Mouse (Mus musculus): ENCODE measurements at regions not wholly inside any gene's neighbourhood (a gene's known extent, or its start where the extent isn't known, plus 50 kb on each side); places are given as distances from the start of the nearest gene placed in this dataset.

DNA sequence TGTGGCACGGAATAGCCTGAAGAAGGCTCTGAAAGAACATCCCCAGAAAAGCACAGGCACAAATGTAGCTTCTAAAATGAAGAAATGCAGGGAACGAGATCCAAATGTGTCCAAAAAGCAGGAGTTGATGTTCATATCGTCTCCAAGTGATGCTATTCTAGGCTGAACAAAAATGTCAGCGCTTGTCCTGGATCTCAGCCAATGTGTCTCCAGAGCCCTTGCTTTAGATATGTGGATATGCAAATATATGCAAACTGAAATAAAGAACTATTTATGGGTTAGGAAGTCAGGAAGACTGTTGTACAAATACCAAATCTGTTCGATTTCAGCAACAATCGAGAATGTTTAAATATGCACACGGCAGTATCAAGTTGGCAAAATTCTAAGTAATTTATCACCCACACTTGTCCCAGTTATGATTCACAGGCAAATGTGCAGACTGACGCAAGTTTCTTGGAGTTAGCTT is 320.4 kb downstream of the Synb start:
- DNase-seq, result no peak

DNA sequence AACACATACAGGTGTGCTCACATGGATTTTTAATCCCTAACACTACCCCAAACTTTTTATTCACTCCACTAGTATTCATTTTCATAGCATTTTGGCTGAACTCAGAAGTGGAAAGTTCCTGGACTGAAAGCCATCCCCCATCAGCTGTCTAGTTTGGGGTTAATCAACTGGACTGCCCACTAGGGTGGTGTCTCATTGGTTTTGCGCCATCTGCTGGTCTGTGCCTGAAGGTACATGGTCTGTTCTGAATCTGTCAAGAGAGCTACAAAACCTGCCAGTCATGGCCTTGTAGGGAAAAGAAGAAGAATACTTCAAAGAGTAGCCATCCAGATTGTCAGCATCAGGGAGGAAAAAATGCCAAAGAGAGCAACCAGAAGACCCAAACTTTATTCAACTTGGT is 327.3 kb downstream of the Synb start:
- DNase-seq, result peak; percentile 40 to 46

DNA sequence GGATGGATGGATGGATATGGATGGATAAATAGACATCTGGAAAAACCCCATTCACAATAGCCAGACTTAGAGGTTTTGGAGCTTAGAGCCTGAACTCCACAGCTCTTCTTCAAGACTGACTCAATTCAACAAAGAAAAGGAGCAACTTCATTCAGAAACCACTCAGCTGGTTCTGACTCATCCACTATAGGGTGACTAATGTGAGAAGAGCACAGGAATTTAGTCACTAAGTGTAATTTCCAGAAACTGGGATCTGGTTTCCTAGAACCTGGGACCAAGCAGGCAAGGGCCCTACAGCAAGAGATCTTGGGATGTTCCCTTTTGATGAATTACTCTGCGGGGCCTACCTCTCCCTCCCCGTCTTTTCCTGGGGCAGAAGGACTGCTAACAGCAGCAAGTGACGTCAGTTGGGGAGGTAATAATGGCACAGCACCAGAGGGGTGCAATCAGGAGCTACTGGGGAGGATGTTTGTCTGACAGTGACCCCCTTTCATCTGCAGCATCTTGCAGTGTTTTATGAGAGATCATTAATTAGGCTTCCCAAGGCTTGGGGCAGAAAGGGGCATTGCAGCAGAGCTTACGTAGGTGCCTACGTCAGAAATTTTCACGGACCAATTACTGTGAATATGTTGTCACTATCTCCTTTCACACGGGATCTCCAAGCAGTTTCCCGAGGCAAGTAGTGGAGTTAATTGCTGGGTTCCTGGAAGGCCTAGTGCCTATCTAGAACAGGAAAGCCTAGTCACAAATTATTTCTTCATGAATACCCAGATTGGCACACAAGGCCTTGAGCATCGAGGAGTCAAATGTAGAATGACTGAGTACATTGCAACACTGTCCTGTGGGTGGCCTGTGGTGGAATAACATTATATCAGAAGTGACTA is 339.3 kb downstream of the Synb start:
- no peak for DNase-seq

DNA sequence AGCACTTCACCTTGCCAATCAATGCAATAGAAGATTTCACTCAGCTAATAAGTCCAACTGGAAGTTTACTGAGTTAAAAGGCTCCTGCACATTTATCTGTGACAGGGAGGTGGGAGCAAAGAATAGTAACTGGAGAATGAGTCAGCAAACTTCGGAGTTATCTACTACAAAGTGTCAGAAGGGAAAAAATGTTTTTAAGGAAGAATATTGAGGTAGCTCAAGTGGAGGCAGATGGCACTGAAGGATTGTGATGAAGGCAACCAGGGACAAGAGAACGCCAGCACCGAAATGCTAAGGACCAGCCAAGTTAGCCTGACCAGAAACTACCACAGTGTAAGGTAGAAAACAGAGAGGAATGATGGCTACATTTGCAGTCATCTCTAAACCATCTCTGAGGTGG is 348.2 kb downstream of the Synb start:
- no peak for DNase-seq

DNA sequence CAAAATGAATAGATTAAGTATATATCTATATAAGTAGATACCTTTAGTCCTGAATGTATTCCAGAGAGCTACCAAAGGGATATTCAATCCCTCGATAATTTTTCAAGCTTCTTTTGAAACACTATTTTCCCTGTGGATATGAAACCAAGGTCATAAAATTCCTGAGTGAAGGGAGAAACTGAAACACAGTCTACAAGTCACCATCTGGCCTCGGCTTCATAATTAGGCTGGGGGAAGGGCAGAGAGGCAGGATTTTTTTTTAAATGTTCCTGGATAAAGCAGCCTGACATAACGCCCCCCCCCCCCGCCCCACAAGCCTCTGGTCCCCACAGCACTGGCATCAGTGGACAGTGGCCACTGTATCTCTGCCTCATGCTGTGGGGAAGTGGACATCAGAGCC is 348.7 kb downstream of the Synb start:
- DNase-seq, result no peak

DNA sequence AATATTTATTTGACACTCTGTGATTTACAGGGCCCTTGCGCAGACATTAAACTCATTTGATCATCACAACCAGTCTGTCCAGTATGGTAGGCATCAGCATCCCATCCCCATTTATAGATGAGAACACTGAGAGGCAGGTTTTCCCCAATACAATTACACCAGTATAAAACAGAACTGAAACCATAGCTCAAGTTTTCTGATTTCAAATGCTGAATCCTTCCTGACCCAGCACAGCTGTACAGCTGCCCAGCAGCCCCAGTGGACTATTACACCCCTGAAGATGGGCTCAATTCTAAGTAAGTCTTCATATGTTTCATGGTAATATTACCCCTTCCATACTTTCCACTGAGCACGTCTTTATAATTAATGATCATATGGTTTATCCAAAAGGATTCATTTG is 352.3 kb downstream of the Synb start:
- no peak for DNase-seq

DNA sequence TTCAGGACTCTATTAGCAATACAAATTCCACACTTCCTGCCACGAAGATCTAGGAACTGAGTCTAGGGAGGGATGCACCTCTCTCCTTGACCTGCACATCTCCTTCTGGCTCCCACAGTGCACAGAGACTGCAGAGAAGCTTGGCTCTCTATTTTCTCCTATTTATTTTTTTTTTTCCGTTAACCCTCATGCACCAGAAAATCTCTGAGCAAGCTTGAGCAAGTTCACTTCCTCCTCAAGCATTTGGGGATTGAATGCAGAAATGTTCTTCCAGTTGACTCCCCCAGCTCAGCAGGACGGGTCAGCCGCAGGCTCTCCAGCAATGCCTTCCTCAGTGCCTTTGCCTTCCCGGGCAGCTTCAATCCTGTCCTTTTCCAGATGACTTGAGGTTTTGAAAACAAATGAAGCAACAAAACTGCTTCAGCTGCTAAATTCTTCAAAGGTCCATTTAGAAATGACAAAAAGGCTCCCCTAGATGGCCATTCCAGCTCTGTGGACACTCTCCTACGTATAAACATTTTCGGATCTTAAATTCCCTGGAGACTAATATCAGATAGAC is 352.9 kb downstream of the Synb start:
- DNase-seq, result no peak

DNA sequence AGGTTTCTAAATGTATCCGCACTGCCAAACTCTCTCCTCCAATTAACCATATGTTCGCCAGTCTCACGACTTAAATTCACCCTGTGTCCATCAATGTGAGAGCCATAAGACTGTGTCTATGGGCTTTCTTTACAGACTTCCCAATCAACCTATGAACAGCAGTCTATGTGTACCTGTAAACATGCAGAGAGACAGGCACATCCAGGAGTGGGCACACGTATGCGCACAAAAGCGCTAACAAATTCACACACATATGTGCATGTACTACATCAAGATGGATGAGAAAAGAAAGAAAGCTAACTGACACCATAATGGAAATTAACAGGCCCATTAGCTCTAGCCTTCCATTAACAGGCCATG is 358.8 kb downstream of the Synb start:
- no peak for DNase-seq

DNA sequence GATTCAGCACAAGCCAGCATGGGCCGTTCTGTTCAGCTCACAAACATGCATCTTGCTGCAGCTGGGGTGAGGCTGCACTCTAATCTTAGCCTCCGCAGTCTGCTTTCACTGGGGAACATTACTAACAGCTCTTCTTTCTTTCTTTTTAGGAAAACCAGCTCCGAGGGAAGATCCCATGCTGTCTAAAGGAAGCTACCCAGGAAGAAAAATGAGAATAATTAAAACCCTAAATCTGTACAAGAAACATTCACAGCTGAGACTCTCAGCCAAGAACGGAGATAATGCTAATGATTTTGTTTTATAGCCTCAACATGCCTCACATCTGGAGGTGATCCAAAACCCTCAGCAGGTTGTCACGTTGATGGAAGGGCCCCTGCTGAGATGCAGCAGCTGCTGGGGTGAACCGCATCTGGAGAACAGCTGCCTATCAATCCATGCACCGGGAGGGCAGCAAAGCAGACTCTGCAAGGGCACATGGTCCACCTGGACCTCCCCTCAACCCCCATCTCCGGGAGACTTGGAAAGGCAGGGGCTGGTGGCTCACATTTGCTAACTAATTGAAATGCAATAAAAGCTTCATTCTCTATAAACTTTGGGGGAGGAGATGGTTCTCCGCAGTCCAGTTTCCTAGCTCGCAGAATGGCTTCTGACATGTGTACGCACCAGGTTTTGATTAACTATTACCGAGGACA is 359.3 kb downstream of the Synb start:
- DNase-seq, result no peak

DNA sequence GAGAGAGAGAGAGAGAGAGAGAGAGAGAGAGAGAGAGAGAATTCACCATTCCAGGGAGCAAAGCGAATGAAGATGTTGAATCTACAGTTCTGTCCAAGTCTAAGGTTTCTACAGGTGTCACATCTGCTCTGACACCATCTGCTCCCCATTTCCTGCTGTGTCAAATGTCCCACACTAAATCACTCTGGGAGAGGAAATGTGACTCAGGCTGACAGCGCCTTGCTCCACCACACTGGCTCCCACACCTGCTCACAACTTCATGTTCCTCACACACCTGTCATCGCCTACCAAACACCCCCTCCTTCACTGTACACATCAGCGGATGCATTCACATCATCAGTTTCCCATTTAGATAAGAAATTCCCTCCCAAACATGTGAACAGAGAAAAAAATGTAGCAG is 366.3 kb downstream of the Synb start:
- no peak for DNase-seq

DNA sequence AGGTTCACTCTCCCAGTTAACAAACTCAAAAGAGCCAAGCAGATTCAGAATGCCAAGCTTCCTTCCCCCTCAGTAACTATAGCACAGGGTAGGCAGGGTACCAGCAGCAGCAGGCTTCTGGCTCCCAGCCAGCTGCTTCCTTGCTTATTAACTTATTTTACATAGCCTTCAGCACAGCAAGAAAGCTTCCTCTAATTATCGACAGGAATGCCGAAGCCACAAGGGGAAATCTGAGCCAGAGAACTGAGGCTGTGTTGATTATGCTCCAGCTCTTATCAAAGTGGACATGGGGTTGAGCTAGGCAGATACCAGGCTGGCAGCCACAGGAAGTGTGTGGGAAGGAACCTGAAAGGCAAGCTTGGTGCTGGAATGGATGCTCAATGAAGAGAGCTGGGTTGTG is 371.0 kb downstream of the Synb start:
- no peak for DNase-seq

DNA sequence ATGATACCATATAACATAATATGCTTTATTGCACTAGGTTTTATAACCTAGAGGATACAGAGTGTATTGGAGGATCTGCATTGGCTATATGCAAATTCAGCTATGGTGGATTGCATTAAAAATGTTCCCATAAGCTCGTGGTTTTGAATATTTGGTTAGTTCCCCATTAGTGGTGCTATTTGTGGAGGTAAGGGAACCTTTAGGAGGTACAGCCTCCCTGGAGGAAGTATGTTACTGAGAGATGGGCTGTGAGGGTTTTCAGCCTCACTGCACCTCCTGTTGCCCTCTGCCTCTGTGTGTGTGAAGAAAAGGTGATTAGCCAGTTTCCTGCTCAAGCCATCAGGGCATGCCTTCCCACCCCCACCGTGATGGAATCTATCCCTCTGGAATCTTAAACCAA is 372.1 kb downstream of the Synb start:
- DNase-seq, result no peak

DNA sequence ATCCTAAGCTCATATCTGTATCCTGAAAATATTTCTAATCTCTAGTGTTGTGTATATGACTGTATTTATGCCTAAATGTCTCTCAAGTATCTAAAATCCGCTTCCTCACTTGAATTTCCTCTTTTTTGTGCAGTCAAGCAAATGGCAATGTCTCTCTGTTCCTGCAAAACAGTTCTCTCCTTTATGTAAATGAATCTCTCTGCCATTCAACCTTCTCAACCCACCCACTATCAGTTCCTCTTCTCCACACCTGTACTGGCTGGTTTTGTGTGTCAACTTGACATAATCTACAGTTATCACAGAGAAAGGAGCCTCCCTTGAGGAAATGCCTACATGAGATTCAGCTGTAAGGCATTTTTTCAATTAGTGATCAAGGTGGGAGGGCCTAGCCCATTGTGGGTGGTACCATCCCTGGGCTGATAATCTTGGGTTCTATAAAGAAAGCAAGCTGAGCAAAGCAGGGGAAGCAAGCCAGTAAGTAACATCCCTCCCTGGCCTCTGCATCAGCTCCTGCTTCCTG is 375.5 kb downstream of the Synb start:
- no peak for DNase-seq

DNA sequence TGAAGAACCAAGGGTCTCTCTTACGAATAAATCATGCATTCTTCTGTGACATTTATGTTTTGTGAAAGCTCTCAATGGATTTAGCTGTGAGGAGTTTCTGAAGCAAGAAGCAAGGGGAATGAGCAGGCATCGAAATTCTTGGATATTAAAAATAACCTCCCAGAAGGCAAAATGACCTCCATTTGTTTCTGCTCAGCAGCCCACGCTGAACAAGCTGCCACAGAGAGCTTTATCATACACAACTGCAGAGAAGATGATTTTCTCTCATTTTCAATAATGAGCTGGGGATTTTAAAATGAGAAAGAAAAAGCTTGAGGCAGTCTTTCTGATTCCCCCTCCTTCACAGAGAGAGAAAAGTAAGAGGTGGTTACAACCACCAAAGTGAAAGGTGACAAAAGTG is 394.2 kb downstream of the Synb start:
- DNase-seq, result no peak

DNA sequence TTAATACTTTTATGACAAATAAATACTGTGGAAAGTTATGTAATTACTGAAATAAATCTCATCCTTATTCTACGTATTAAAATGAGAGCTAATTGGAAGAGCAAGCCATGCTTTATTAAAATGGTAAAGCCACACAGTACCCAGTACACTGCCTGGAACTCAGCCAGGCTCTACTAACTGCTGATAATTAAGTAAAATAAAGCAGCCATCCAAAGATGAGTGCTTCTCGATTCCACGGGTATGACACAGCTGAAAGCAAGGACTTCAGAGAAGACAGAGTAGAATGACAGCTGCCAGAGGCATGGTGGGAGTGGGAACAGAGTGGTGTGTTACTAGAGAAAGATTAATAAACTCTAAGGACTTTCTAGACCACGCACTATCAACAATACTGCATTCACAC is 416.9 kb downstream of the Synb start:
- DNase-seq, result no peak

DNA sequence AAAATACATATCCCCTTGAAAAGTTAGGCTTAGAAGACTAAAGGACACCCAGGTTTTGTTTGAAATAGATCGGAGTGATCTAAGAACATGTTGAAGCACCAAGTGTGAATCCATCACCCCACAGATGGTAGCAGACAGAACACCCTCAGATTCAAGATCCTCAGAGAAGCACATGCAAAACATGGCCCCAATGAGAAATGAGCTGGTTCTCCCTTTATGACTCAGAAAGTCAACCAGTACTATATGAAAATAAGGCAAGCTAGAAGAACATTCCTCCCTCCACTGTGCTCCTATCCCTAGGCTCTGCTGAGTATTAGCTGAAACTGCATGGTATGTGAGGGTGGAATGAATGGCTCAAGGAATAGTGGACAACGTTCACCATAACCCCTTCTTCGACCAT is 433.0 kb downstream of the Synb start:
- no peak for DNase-seq

DNA sequence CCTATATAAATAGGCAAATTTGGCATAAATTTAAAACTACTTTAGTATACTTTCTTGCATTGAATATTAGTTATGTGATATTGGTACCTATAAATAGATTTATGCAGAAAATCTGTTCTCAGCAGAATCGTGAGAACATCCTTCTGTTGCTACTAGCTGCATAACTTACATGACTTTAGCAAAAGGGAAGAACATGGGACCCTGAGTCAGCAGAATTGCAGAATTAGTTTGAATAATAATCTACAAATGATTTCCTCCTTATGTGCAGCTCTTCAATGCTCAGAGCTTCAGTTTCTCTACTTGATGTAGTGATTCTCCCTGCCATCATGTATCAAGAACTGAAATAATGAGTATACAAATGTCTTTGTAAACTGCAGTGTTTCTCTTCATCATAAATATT is 436.2 kb downstream of the Synb start:
- DNase-seq, result no peak

DNA sequence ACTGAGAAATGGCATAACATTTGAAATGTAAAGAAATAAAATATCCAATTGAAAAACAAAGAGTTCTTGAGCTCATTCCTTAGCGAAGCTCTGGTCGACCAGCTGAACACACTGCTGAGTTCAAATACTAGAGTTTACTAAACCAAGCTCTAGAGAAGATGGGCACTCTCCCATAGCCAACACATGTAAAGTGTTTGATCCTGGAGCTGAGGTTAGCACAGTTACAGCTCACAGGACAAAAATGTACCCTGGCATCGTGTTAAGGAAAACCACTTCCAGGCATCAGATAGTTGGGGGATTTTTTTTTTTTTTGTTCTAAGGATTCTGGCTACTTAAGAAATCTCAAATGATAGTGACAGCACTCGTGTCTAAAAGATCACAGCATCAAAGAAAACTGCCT is 445.6 kb downstream of the Synb start:
- no peak for DNase-seq

DNA sequence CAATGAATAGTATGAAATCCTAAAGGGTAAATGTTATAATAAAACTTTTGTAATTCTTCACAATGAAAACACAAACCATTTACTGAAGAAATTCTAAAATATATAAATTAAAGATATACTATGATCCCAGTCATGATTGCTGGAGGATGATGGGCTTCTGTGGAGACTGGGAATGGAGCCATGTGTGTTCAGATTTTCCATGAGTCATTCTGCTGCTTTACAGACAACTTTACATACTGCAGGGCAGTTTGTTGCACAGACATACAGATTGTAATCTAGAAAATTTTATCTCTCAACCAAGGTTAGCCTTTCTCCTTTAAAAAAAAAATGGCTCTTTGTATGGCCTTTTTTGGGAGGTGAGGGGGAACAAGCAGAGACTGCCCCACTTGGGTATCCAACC is 446.5 kb downstream of the Synb start:
- no peak for DNase-seq

DNA sequence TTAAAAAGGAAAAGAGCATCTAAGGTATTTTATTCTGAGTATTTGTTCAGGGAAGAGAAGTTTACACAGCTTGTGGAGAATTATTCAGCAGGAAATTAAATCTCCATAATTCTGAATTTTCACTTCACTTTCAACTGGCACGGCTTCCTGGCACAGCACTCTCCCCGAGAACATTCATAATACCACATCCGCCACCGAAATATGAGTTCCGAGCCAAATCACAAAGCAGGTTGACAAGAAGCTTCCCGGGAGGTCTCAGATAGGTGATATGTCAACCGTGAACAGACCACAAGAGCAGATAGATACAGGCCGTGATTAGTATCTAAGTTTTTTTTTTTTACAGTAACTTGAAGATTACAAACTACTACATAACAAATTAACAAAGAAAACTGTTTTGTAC is 473.9 kb downstream of the Synb start:
- no peak for DNase-seq

DNA sequence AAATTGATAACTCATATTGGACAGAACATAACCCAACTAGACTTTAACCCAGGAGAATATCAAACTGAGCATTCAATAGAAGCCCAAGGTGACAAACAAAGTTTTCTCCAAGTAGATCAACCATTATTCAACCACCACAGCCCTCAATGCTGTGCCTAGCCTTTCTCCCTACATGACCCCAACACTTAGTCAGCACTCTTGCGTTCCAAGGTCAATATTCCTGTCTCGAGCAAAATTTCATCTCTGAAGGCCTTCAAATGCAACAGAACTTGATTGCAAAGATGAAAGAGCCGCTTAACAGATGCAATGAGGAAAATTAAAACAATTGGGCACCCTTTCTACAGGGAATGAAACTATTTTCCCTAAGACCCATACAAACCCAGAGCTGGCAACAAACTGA is 485.1 kb downstream of the Synb start:
- no peak for DNase-seq

DNA sequence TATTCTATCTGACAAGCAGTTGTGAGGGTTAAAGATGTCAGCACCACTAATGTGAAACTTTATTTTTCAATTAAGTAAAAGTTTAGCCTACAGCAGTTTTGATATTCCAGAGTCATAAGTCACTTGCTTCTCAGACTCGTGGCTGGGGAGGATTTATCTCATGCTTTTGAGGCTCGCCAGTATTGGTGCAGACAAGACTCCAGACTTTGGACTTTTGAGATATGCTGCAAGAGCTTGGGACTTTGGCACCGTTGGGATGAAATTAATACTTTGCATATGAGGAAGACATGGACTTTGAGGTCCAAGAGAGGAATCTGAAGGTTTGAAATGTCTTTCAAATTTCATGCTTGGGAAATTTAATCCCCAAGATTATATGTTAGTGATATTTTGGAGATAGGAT is 486.2 kb downstream of the Synb start:
- no peak for DNase-seq

DNA sequence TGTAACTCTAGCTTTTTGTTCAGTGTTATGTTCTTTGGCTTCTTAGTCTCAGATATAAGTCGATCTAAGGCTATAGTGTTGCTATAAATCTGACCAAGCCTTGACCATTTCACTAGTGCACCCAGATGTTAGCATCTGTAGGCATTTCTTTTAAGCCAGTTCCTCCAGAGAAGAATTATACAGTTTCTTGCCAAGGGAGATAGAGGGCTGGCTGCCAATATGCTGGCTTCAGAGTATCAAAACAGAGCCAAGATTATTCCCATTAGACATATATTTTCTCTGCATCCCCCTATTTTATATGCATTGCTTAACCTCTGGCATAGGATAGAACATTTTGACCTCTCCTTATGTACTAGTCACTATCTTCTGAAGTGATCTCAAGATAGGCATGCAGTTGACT is 487.5 kb downstream of the Synb start:
- no peak for DNase-seq

DNA sequence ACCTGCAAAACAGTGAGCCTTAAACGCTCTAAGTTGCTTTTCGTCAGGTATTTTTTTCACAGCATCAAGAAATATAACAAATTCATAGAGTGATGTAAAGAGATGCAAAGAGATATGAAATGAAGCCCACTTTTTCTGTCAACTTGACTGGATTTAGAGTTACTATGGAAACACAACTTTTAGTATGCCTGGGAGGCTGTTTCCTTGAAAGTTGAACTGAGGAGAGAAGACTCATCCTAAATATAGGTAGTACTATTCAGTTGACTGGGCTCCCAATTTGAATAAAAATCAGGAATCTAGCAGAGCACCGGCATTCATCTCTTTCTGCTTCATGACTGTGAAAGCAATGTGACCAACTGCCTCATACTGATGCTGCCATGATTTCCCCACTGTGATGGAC is 509.7 kb downstream of the Synb start:
- DNase-seq, result no peak

Data from lung, adult 18-20 months (tissue).